In the genomic region with DNA sequence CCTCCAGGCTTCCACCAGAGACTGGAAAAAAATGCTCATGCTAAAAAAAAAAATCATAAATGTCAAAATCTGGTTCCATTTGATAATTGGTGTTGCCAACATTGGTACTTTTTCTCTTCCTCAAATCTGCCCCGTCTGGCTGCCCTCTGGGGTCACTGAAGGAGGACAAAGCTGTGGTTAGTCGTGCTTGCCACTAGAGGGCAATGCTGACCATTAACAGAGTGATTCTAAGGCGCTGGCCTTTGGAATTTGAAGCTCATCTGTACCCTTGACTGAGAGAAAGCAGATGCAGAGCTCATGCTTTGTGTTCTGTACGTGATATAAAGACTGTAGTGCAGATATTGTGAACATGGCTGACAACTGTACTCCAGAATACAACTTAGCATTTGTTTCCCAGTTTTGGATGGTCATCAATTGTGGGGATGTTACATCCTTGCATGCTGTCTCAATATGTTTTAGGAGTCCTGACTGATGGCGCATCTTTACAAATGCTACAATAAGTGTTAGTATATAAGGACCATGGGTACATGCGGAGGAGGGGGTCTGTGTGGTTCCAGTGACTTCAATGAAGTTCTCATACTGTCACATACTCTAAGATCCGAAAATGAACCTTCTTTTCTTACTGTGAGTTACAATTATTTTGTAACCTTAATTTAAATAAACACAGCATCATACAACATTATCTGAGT, we compare ENCODE assay signal across 9 mouse cellular contexts.
A peak's percentile ranks its signal among the peaks of the same experiment; 100 is the strongest.
DNase-seq lines count a peak whose midpoint lies in the region; ATAC-seq and TF ChIP-seq lines count a peak whose summit lies in the region.
"Had no signal": no experiment of that assay in that cellular context is flagged by ENCODE, and none has a peak within 500 bp of the region (broad histone marks: within the 10 kb centered on the region; RNA-seq: fewer than 3 reads in every experiment).

No protein-coding gene starts in this region.

- no peaks in the 10 kb centered on the region for H3K27me3 ChIP-seq in kidney, embryonic 15.5 days
- H3K27me3 ChIP-seq in liver, embryonic 14.5 days (ENCODE audit: control insufficient read depth, insufficient read depth, low read length) = no peaks in the 10 kb centered on the region
- no peaks in the 10 kb centered on the region for H3K27me3 ChIP-seq in neural tube, embryonic 13.5 days

- peak; percentile 86; the same call in 1 of the 2 replicates for ATAC-seq in kidney, embryonic 15.5 days (replicated peaks; ENCODE audit: low FRiP score)
- no peak for ATAC-seq in liver, embryonic 14.5 days (ENCODE audit: insufficient read depth)
- peak; percentile 85 for ATAC-seq in neural tube, embryonic 13.5 days (ENCODE audit: low read depth)
- no peak for ATAC-seq in activated CD4-positive, CD25-positive, alpha-beta regulatory T cell, adult 4 months

- H3K4me3 ChIP-seq in cortical plate, adult 2 months (ENCODE audit: insufficient read depth, low read length) = no peak overlapping the region
- H3K4me3 ChIP-seq in kidney, embryonic 15.5 days (replicated peaks) = no peak overlapping the region
- no peak overlapping the region for H3K4me3 ChIP-seq in liver, embryonic 14.5 days (ENCODE audit: insufficient read depth in 1 of 2, low read depth in 2 of 2, low read length in 2 of 2)
- no peak overlapping the region for H3K4me3 ChIP-seq in neural tube, embryonic 13.5 days
- H3K4me3 ChIP-seq: myocyte had no signal

- H3K9ac ChIP-seq in kidney, embryonic 15.5 days = no peak overlapping the region
- no peak overlapping the region for H3K9ac ChIP-seq in liver, embryonic 14.5 days (replicated peaks)
- H3K9ac ChIP-seq in neural tube, embryonic 13.5 days = no peak overlapping the region

- WGBS in kidney, embryonic 15.5 days = 40% methylated on average over 7 of the region's 7 CpGs
- 28% methylated on average over 7 of the region's 7 CpGs for WGBS in liver, embryonic 14.5 days (ENCODE audit: insufficient replicate concordance)
- WGBS in neural tube, embryonic 13.5 days = 38% methylated on average over 7 of the region's 7 CpGs

- TF ChIP-seq EP300 in liver, embryonic 14.5 days (IDR thresholded peaks at IDR 0.05; ENCODE audit: low read depth) = no peak

- H3K36me3 ChIP-seq in kidney, embryonic 15.5 days = no peaks in the 10 kb centered on the region
- no peaks in the 10 kb centered on the region for H3K36me3 ChIP-seq in liver, embryonic 14.5 days (replicated peaks; ENCODE audit: control insufficient read depth, insufficient read depth, low read depth)
- H3K36me3 ChIP-seq in neural tube, embryonic 13.5 days = no peaks in the 10 kb centered on the region

- no peak overlapping the region for H3K27ac ChIP-seq in cortical plate, adult 2 months (ENCODE audit: insufficient read depth, low read length)
- H3K27ac ChIP-seq in kidney, embryonic 15.5 days = no peak overlapping the region
- H3K27ac ChIP-seq in liver, embryonic 14.5 days = no peak overlapping the region
- no peak overlapping the region for H3K27ac ChIP-seq in neural tube, embryonic 13.5 days (replicated peaks)

- H3K9me3 ChIP-seq in kidney, embryonic 15.5 days (replicated peaks) = no peaks in the 10 kb centered on the region
- no peaks in the 10 kb centered on the region for H3K9me3 ChIP-seq in liver, embryonic 14.5 days (ENCODE audit: control insufficient read depth, low read length)
- H3K9me3 ChIP-seq in neural tube, embryonic 13.5 days = no peaks in the 10 kb centered on the region

- H3K4me2 ChIP-seq in kidney, embryonic 15.5 days = no peak overlapping the region
- no peak overlapping the region for H3K4me2 ChIP-seq in liver, embryonic 14.5 days (ENCODE audit: low read depth)
- H3K4me2 ChIP-seq in neural tube, embryonic 13.5 days = no peak overlapping the region

- TF ChIP-seq CTCF in cortical plate, adult 2 months (IDR thresholded peaks at IDR 0.05; ENCODE audit: extremely low read depth, insufficient read depth, low read length) = peak; percentile 88
- peak; percentile 70 for TF ChIP-seq CTCF in liver, embryonic 14.5 days (IDR thresholded peaks at IDR 0.05; ENCODE audit: low read depth)

- H3K4me1 ChIP-seq in cortical plate, adult 2 months (ENCODE audit: control insufficient read depth, insufficient read depth, low read length) = no peaks in the 10 kb centered on the region
- no peaks in the 10 kb centered on the region for H3K4me1 ChIP-seq in kidney, embryonic 15.5 days
- no peaks in the 10 kb centered on the region for H3K4me1 ChIP-seq in liver, embryonic 14.5 days (replicated peaks; ENCODE audit: control insufficient read depth in 2 of 2, insufficient read depth in 2 of 2, low read length in 1 of 2)
- H3K4me1 ChIP-seq in neural tube, embryonic 13.5 days (replicated peaks) = no peaks in the 10 kb centered on the region

- DNase-seq in 3T3-L1 (ENCODE audit: low read depth, low spot score) = peak; percentile 79
- DNase-seq in ZHBTc4 (ENCODE audit: low read depth, low spot score) = peak; percentile 41
- DNase-seq in heart, adult 8-10 months (ENCODE audit: low spot score) = peak; percentile 38
- peak in 2 of 3 experiments; percentile 2 to 7 for DNase-seq in liver, embryonic 14.5 days (ENCODE audit: low read depth in 3 of 3, low spot score in 3 of 3)

- TF ChIP-seq POLR2A in cortical plate, adult 2 months (IDR thresholded peaks at IDR 0.05; ENCODE audit: extremely low read depth, insufficient read depth, low read length) = no peak

Comparison
In these comparisons a context has a peak if more than half of its experiments do, and no peak if none do; other contexts are left out.
1. DNase-seq: peak in every context shown above with its lines; median percentile 79 in 3T3-L1; 41 in ZHBTc4; 38 in heart, adult 8-10 months; 4 in liver, embryonic 14.5 days.
2. ATAC-seq: peak in kidney, embryonic 15.5 days (single experiment) and neural tube, embryonic 13.5 days (single experiment); none in liver, embryonic 14.5 days (single experiment) and activated CD4-positive, CD25-positive, alpha-beta regulatory T cell, adult 4 months (single experiment).